Mouse (Mus musculus) neural tube, embryonic 15.5 days (tissue): Measurements from ENCODE around the gene Heatr6. TPM values are rescaled to one million over a fixed set of nuclear protein-coding genes. Genes with fewer than 3 reads are reported as not detected.
A peak's percentile ranks its signal among the peaks of the same experiment; 100 is the strongest.

Experiments used
- ATAC-seq: fragments of 200-750 bp; cut with Nextera tagmentation; 2 replicates; pipeline ENCODE4 v1.8.0; 2017; ENCODE audit warnings: mild to moderate bottlenecking, moderate TSS enrichment, moderate library complexity; ENCODE audit not compliant: low FRiP score
- H3K27ac ChIP-seq: fragments of 300-500 bp; sonication (generic); replicated peaks from 2 replicates; pipeline ENCODE4 v1.5.1; 2015; ENCODE audit warnings: mild to moderate bottlenecking, inconsistent platforms
- H3K27me3 ChIP-seq: fragments of 300-500 bp; sonication (generic); replicated peaks from 2 replicates; pipeline ENCODE4 v1.6.1; 2015; ENCODE audit warnings: inconsistent platforms
- H3K36me3 ChIP-seq: fragments of 300-500 bp; sonication (generic); 2 replicates; pipeline ENCODE4 v1.6.1; 2015; ENCODE audit warnings: inconsistent platforms
- H3K4me1 ChIP-seq: fragments of 300-500 bp; sonication (generic); 2 replicates; pipeline ENCODE4 v1.6.1; 2015; ENCODE audit warnings: inconsistent platforms
- H3K4me2 ChIP-seq: fragments of 300-500 bp; sonication (generic); 2 replicates; pipeline ENCODE4 v1.6.1; 2015; ENCODE audit warnings: inconsistent platforms, mild to moderate bottlenecking, moderate library complexity
- H3K4me3 ChIP-seq: fragments of 300-500 bp; sonication (generic); replicated peaks from 2 replicates; pipeline ENCODE4 v1.5.1; 2015; ENCODE audit warnings: mild to moderate bottlenecking, inconsistent platforms
- H3K9ac ChIP-seq: fragments of 300-500 bp; sonication (generic); replicated peaks from 2 replicates; pipeline ENCODE4 v1.6.1; 2015; ENCODE audit warnings: mild to moderate bottlenecking, inconsistent platforms
- H3K9me3 ChIP-seq: fragments of 300-500 bp; sonication (generic); replicated peaks from 2 replicates; pipeline ENCODE4 v1.6.1; 2016; ENCODE audit warnings: inconsistent platforms
- WGBS: fragments of 180-500 bp; shearing (Covaris S2); methylation state at CpG from one replicate; pipeline ENCODE4 v1.1.7; 2015; ENCODE audit warnings: mixed read lengths; 5-methylcytosine and 5-hydroxymethylcytosine counted together
- polyA plus RNA-seq: library from polyadenylated mRNA; unstranded; fragments of >200 nt; fragmentation: Nextera tagmentation; extraction: Ambion mirVana; gene quantifications from 2 replicates; pipeline ENCODE4 v1.2.1, GENCODE M21; 2015

The Heatr6 gene
- polyA plus RNA-seq, 1 experiment from 2014 or later, result 32.4 TPM

GRCm38 (mm10) chr11:83754227-83754626 lies 731 bp downstream of the Heatr6 start:
- H3K27ac ChIP-seq, result peak overlapping the region; percentile 95
- ATAC-seq, result peak; percentile 39; the same call in 1 of the 2 replicates
- H3K4me3 ChIP-seq, result peak overlapping the region; percentile 90
- H3K27me3 ChIP-seq, result peaks cover 7% of the 10 kb centered on the region; the same call in 1 of the 2 replicates
- H3K4me2 ChIP-seq, result peak overlapping the region; percentile 76
- 9% methylated on average over 8 of the region's 8 CpGs for WGBS
- peaks cover 29% of the 10 kb centered on the region for H3K36me3 ChIP-seq
- H3K9me3 ChIP-seq, result no peaks in the 10 kb centered on the region
- peaks cover 23% of the 10 kb centered on the region for H3K4me1 ChIP-seq
- H3K9ac ChIP-seq, result peak overlapping the region; percentile 78

- Histone ChIP-seq H3K36me3 (peaks cover 93% of the 10 kb centered on the region), H3K27me3 (no peaks in the 10 kb centered on the region), H3K4me2 (no peak overlapping the region), H3K4me1 (no peaks in the 10 kb centered on the region), H3K4me3 (no peak overlapping the region), H3K9ac (no peak overlapping the region), H3K27ac (no peak overlapping the region), H3K9me3 (no peaks in the 10 kb centered on the region)
- ATAC-seq, result no peak
- WGBS, result 94% methylated on average over 9 of the region's 9 CpGs
Measured at GRCm38 (mm10) chr11:83767306-83767705, 13.8 kb downstream of the Heatr6 start.

- no peak for ATAC-seq
Measured at GRCm38 (mm10) chr11:83768976-83769375, 15.5 kb downstream of the Heatr6 start.

GRCm38 (mm10) chr11:83771014-83771413 lies 17.5 kb downstream of the Heatr6 start:
- H3K4me3 ChIP-seq, result no peak overlapping the region
- no peaks in the 10 kb centered on the region for H3K9me3 ChIP-seq
- no peaks in the 10 kb centered on the region for H3K4me1 ChIP-seq
- peaks cover 92% of the 10 kb centered on the region for H3K36me3 ChIP-seq
- no peaks in the 10 kb centered on the region for H3K27me3 ChIP-seq
- H3K4me2 ChIP-seq, result no peak overlapping the region
- no peak for ATAC-seq
- WGBS, result 96% methylated on average over 7 of the region's 7 CpGs
- H3K27ac ChIP-seq, result no peak overlapping the region
- H3K9ac ChIP-seq, result no peak overlapping the region

More at GRCm38 (mm10) chr11:83768976-83769375, 15.5 kb downstream of the Heatr6 start:
- no peak overlapping the region for H3K4me2 ChIP-seq
- H3K4me3 ChIP-seq, result no peak overlapping the region
- 92% methylated on average over 4 of the region's 4 CpGs for WGBS
- H3K4me1 ChIP-seq, result no peaks in the 10 kb centered on the region
- no peak overlapping the region for H3K27ac ChIP-seq
- no peaks in the 10 kb centered on the region for H3K27me3 ChIP-seq
- H3K9ac ChIP-seq, result no peak overlapping the region
- H3K36me3 ChIP-seq, result peaks cover 93% of the 10 kb centered on the region
- no peaks in the 10 kb centered on the region for H3K9me3 ChIP-seq

GRCm38 (mm10) chr11:83772341-83772740 lies 18.8 kb downstream of the Heatr6 start:
- WGBS, result 98% methylated on average over 6 of the region's 6 CpGs
- ATAC-seq, result no peak
- peaks cover 94% of the 10 kb centered on the region for H3K36me3 ChIP-seq

GRCm38 (mm10) chr11:83773691-83774090 lies 20.2 kb downstream of the Heatr6 start:
- ATAC-seq, result no peak
- peaks cover 88% of the 10 kb centered on the region for H3K36me3 ChIP-seq
- H3K4me1 ChIP-seq, result no peaks in the 10 kb centered on the region

More at GRCm38 (mm10) chr11:83772341-83772740, 18.8 kb downstream of the Heatr6 start:
- H3K4me3 ChIP-seq, result no peak overlapping the region
- H3K9me3 ChIP-seq, result no peaks in the 10 kb centered on the region
- no peaks in the 10 kb centered on the region for H3K4me1 ChIP-seq
- H3K27me3 ChIP-seq, result no peaks in the 10 kb centered on the region
- H3K4me2 ChIP-seq, result no peak overlapping the region
- H3K27ac ChIP-seq, result no peak overlapping the region
- no peak overlapping the region for H3K9ac ChIP-seq

GRCm38 (mm10) chr11:83774324-83774723 lies 20.8 kb downstream of the Heatr6 start:
- Histone ChIP-seq H3K9me3 (no peaks in the 10 kb centered on the region), H3K4me1 (no peaks in the 10 kb centered on the region), H3K4me3 (no peak overlapping the region), H3K9ac (no peak overlapping the region), H3K36me3 (peaks cover 88% of the 10 kb centered on the region), H3K4me2 (no peak overlapping the region), H3K27me3 (no peaks in the 10 kb centered on the region), H3K27ac (no peak overlapping the region)
- no peak for ATAC-seq
- 97% methylated on average over 11 of the region's 11 CpGs for WGBS

More at GRCm38 (mm10) chr11:83773691-83774090, 20.2 kb downstream of the Heatr6 start:
- no peak overlapping the region for H3K4me3 ChIP-seq
- no peak overlapping the region for H3K9ac ChIP-seq
- no peak overlapping the region for H3K27ac ChIP-seq
- no peaks in the 10 kb centered on the region for H3K9me3 ChIP-seq
- WGBS, result 96% methylated on average over 16 of the region's 16 CpGs
- no peak overlapping the region for H3K4me2 ChIP-seq
- no peaks in the 10 kb centered on the region for H3K27me3 ChIP-seq

- Histone ChIP-seq H3K27me3 (no peaks in the 10 kb centered on the region), H3K36me3 (peaks cover 91% of the 10 kb centered on the region), H3K4me1 (no peaks in the 10 kb centered on the region), H3K9me3 (no peaks in the 10 kb centered on the region), H3K4me3 (no peak overlapping the region), H3K9ac (no peak overlapping the region), H3K4me2 (no peak overlapping the region), H3K27ac (no peak overlapping the region)
- no peak for ATAC-seq
- 87% methylated on average over 8 of the region's 8 CpGs for WGBS
Measured at GRCm38 (mm10) chr11:83776798-83777197, 23.3 kb downstream of the Heatr6 start.

- no peak overlapping the region for H3K27ac ChIP-seq
- H3K27me3 ChIP-seq, result no peaks in the 10 kb centered on the region
- no peaks in the 10 kb centered on the region for H3K9me3 ChIP-seq
- no peak overlapping the region for H3K9ac ChIP-seq
- ATAC-seq, result no peak
- no peak overlapping the region for H3K4me3 ChIP-seq
- peaks cover 47% of the 10 kb centered on the region for H3K36me3 ChIP-seq
- 79% methylated on average over 14 of the region's 14 CpGs for WGBS
- no peak overlapping the region for H3K4me2 ChIP-seq
- no peaks in the 10 kb centered on the region for H3K4me1 ChIP-seq
Measured at GRCm38 (mm10) chr11:83783931-83784600, 30.6 kb downstream of the Heatr6 start.

GRCm38 (mm10) chr11:83784661-83785060 lies 31.2 kb downstream of the Heatr6 start:
- ATAC-seq, result no peak
- 92% methylated on average over 2 of the region's 2 CpGs for WGBS
- Histone ChIP-seq H3K4me1 (no peaks in the 10 kb centered on the region), H3K27me3 (no peaks in the 10 kb centered on the region), H3K4me3 (no peak overlapping the region), H3K9ac (no peak overlapping the region), H3K36me3 (peaks cover 41% of the 10 kb centered on the region), H3K4me2 (no peak overlapping the region), H3K27ac (no peak overlapping the region), H3K9me3 (no peaks in the 10 kb centered on the region)

GRCm38 (mm10) chr11:83785366-83785765 lies 31.9 kb downstream of the Heatr6 start:
- Histone ChIP-seq H3K9ac (no peak overlapping the region), H3K4me2 (no peak overlapping the region), H3K4me1 (no peaks in the 10 kb centered on the region), H3K27ac (no peak overlapping the region), H3K27me3 (no peaks in the 10 kb centered on the region), H3K36me3 (peaks cover 34% of the 10 kb centered on the region), H3K4me3 (no peak overlapping the region), H3K9me3 (no peaks in the 10 kb centered on the region)
- WGBS, result 7% methylated on average over 2 of the region's 2 CpGs
- no peak for ATAC-seq

GRCm38 (mm10) chr11:83786835-83787234 lies 33.3 kb downstream of the Heatr6 start:
- no peaks in the 10 kb centered on the region for H3K27me3 ChIP-seq
- H3K9me3 ChIP-seq, result no peaks in the 10 kb centered on the region
- H3K36me3 ChIP-seq, result peaks cover 19% of the 10 kb centered on the region
- H3K4me2 ChIP-seq, result no peak overlapping the region
- no peak for ATAC-seq
- no peak overlapping the region for H3K4me3 ChIP-seq
- H3K4me1 ChIP-seq, result no peaks in the 10 kb centered on the region
- no peak overlapping the region for H3K27ac ChIP-seq
- WGBS, result 89% methylated on average over 4 of the region's 4 CpGs
- no peak overlapping the region for H3K9ac ChIP-seq
